Mouse (Mus musculus) ES-Bruce4 (cell line): Measurements from ENCODE around the gene Bcat2. TPM values are rescaled to one million over a fixed set of nuclear protein-coding genes. Genes with fewer than 3 reads are reported as not detected.

ENCODE experiments used
- H3K27ac ChIP-seq: 2 replicates; pipeline ENCODE4 v1.5.1; 2012; ENCODE audit warnings: low read length, inconsistent platforms; ENCODE audit not compliant: insufficient read depth
- H3K27me3 ChIP-seq: 2 replicates; pipeline ENCODE4 v1.6.1; 2012; ENCODE audit warnings: mild to moderate bottlenecking, low read length, inconsistent platforms; ENCODE audit not compliant: control insufficient read depth, poor library complexity, insufficient read depth, severe bottlenecking
- H3K36me3 ChIP-seq: 2 replicates; pipeline ENCODE4 v1.6.1; 2012; ENCODE audit warnings: inconsistent platforms, mild to moderate bottlenecking, low read length, moderate library complexity; ENCODE audit not compliant: control insufficient read depth, poor library complexity, insufficient read depth, severe bottlenecking
- H3K4me1 ChIP-seq: one replicate; pipeline ENCODE4 v1.8.1; 2011; ENCODE audit warnings: low read length; ENCODE audit not compliant: control insufficient read depth, insufficient read depth
- H3K4me3 ChIP-seq: 2 replicates; pipeline ENCODE4 v1.5.1; 2011; ENCODE audit warnings: low read depth, mild to moderate bottlenecking, low read length
- H3K9ac ChIP-seq: 2 replicates; pipeline ENCODE4 v1.6.1; 2012; ENCODE audit warnings: low read depth, mild to moderate bottlenecking, inconsistent platforms; ENCODE audit not compliant: poor library complexity, severe bottlenecking
- H3K9me3 ChIP-seq: replicated peaks from 2 replicates; pipeline ENCODE4 v1.6.1; 2012; ENCODE audit warnings: mild to moderate bottlenecking, low read length, inconsistent platforms; ENCODE audit not compliant: control insufficient read depth, poor library complexity, insufficient read depth, severe bottlenecking
- CTCF ChIP-seq: IDR thresholded peaks from one replicate; pipeline ENCODE4 v1.8.1; 2011; ENCODE audit warnings: low read depth, low read length
- EP300 ChIP-seq: IDR thresholded peaks from 2 replicates; pipeline ENCODE4 v1.6.1; 2011; ENCODE audit warnings: low read depth, low read length; ENCODE audit not compliant: insufficient read depth
- POLR2A ChIP-seq: IDR thresholded peaks from one replicate; pipeline ENCODE4 v1.8.1; 2011; ENCODE audit warnings: low read length; ENCODE audit not compliant: insufficient read depth
- polyA plus RNA-seq: library from polyadenylated mRNA; stranded (reverse); fragments of >200 nt; gene quantifications from 2 replicates; pipeline ENCODE4 v1.2.4, GENCODE M21; 2011; ENCODE audit warnings: low read depth; ENCODE audit not compliant: missing spikeins, insufficient read depth, insufficient read length

Bcat2 gene
- polyA plus RNA-seq, 1 experiment, result 104 TPM

- H3K9me3 ChIP-seq, result no peaks in the 10 kb centered on the region
- peak overlapping the region; percentile 40; the same call in 1 of the 2 replicates for H3K27ac ChIP-seq
- no peaks in the 10 kb centered on the region for H3K36me3 ChIP-seq
- no peak overlapping the region for H3K9ac ChIP-seq
- no peak for TF ChIP-seq POLR2A
- no peak for TF ChIP-seq EP300
- TF ChIP-seq CTCF, result no peak
- H3K4me1 ChIP-seq, result peaks cover 25% of the 10 kb centered on the region
- no peaks in the 10 kb centered on the region for H3K27me3 ChIP-seq
- no peak overlapping the region for H3K4me3 ChIP-seq
These were observed 16.0 kb upstream of the Bcat2 start for GRCm38 (mm10) chr7:45553990-45554389.

- H3K27me3 ChIP-seq, result no peaks in the 10 kb centered on the region
- TF ChIP-seq POLR2A, result no peak
- TF ChIP-seq EP300, result peak; percentile 89
- peaks cover 22% of the 10 kb centered on the region for H3K4me1 ChIP-seq
- peak within 1 kb of the TSS; percentile 24 for H3K4me3 ChIP-seq
- H3K27ac ChIP-seq, result peak within 1 kb of the TSS; percentile 40
- H3K9me3 ChIP-seq, result no peaks in the 10 kb centered on the region
- H3K36me3 ChIP-seq, result no peaks in the 10 kb centered on the region
- H3K9ac ChIP-seq, result peak within 1 kb of the TSS; percentile 24
These were observed 15.2 kb upstream of the Bcat2 start, which contains the start of gene Hsd17b14 for GRCm38 (mm10) chr7:45554744-45555143. TSS of gene Hsd17b14 (plus strand) at chr7:45554893.

- Histone ChIP-seq H3K27ac (0 out of 2 replicates have a peak overlapping the region, but pooled peaks have one; percentile 4), H3K9ac (peak overlapping the region; percentile 24; the same call in 1 of the 2 replicates), H3K9me3 (no peaks in the 10 kb centered on the region), H3K27me3 (no peaks in the 10 kb centered on the region), H3K36me3 (no peaks in the 10 kb centered on the region), H3K4me3 (no peak overlapping the region), H3K4me1 (peaks cover 22% of the 10 kb centered on the region)
- no peak for TF ChIP-seq POLR2A
- 0 out of 2 replicates have a peak, but pooled peaks have one; percentile 59 for TF ChIP-seq EP300
- TF ChIP-seq CTCF, result peak; percentile 86
These were observed 14.2 kb upstream of the Bcat2 start for GRCm38 (mm10) chr7:45555787-45556186.

GRCm38 (mm10) chr7:45558907-45559306 is 11.0 kb upstream of the Bcat2 start:
- TF ChIP-seq CTCF (no peak), EP300 (peak; percentile 89)
- no peaks in the 10 kb centered on the region for H3K9me3 ChIP-seq
- no peaks in the 10 kb centered on the region for H3K36me3 ChIP-seq
- H3K4me3 ChIP-seq, result peak overlapping the region; percentile 48
- H3K4me1 ChIP-seq, result peaks cover 13% of the 10 kb centered on the region
- peak overlapping the region; percentile 78 for H3K9ac ChIP-seq
- H3K27me3 ChIP-seq, result no peaks in the 10 kb centered on the region
- peak overlapping the region; percentile 96 for H3K27ac ChIP-seq

- Histone ChIP-seq H3K4me1 (peaks cover 9% of the 10 kb centered on the region), H3K9ac (peak overlapping the region; percentile 78), H3K36me3 (no peaks in the 10 kb centered on the region), H3K4me3 (peak overlapping the region; percentile 74), H3K27ac (peak overlapping the region; percentile 96), H3K27me3 (no peaks in the 10 kb centered on the region), H3K9me3 (no peaks in the 10 kb centered on the region)
- peak; percentile 65; the same call in 1 of the 2 replicates for TF ChIP-seq EP300
- no peak for TF ChIP-seq POLR2A
These were observed 9.7 kb upstream of the Bcat2 start for GRCm38 (mm10) chr7:45560241-45560640.

GRCm38 (mm10) chr7:45560843-45561623 is 8.9 kb upstream of the Bcat2 start:
- H3K27ac ChIP-seq, result peak overlapping the region; percentile 96
- peak overlapping the region; percentile 78 for H3K9ac ChIP-seq
- peak overlapping the region; percentile 74 for H3K4me3 ChIP-seq
- H3K36me3 ChIP-seq, result no peaks in the 10 kb centered on the region
- H3K27me3 ChIP-seq, result no peaks in the 10 kb centered on the region
- H3K9me3 ChIP-seq, result no peaks in the 10 kb centered on the region
- TF ChIP-seq CTCF (peak; percentile 84), POLR2A (no peak), EP300 (peak; percentile 64; the same call in 1 of the 2 replicates)
- peaks cover 9% of the 10 kb centered on the region for H3K4me1 ChIP-seq
